Mouse (Mus musculus) E14TG2a.4 (cell line): ENCODE data around the gene Tmem206.
A peak's percentile ranks its signal among the peaks of the same experiment; 100 is the strongest.

Experiments
- CTCF ChIP-seq: conservative IDR thresholded peaks from 2 replicates; pipeline ENCODE4 v1.5.1; 2014; ENCODE audit warnings: low read length
- NANOG ChIP-seq: IDR thresholded peaks from 2 replicates; pipeline ENCODE4 v1.6.1; 2014; ENCODE audit warnings: borderline replicate concordance, low read length, mixed read lengths

GRCm38 (mm10) chr1:191352786-191353488 lies 27.2 kb downstream of the Tmem206 start:
- TF ChIP-seq CTCF (peak; percentile 20; the same call in 1 of the 2 replicates), NANOG (no peak)
